Mouse (Mus musculus): ENCODE measurements around the gene Olfr549. TPM values are rescaled to one million over a fixed set of nuclear protein-coding genes. Genes with fewer than 3 reads are reported as not detected.

The Olfr549 gene
- polyA plus RNA-seq, 1 experiment from 2014 or later, result not detected

GRCm38 (mm10) chr7:102597378-102598031 is 47.8 kb downstream of the Olfr549 start, which contains the start of gene Olfr552:
TSS of gene Olfr552 (plus strand) at chr7:102597770.
- no peaks in the 10 kb centered on the region for H3K27me3 ChIP-seq (replicated peaks)
- H3K4me3 ChIP-seq, result no peak within 1 kb of the TSS
- no peak for ATAC-seq (ENCODE audit: insufficient number of reproducible peaks, low FRiP score)
- no peaks in the 10 kb centered on the region for H3K9me3 ChIP-seq (replicated peaks)
- no peak within 1 kb of the TSS for H3K4me2 ChIP-seq
- WGBS, result 52% methylated on average over 1 of the region's 1 CpGs
- H3K27ac ChIP-seq (ENCODE audit: poor library complexity, severe bottlenecking), result no peak within 1 kb of the TSS
- no peak within 1 kb of the TSS for H3K9ac ChIP-seq
- no peaks in the 10 kb centered on the region for H3K36me3 ChIP-seq
- H3K4me1 ChIP-seq (replicated peaks), result no peaks in the 10 kb centered on the region

Other genes with a start within 250 kb of the Olfr549 start
- gene Rrm1, start 108.2 kb upstream of the Olfr549 start, polyA plus RNA-seq (2016; fragmentation: Nextera tagmentation; extraction: Ambion mirVana), result 134 and 145 TPM in 2 replicates
- 0.15 TPM in 1 of 2 replicates, not detected in the other for gene Olfr543, start 68.2 kb upstream of the Olfr549 start, polyA plus RNA-seq (2016; fragmentation: Nextera tagmentation; extraction: Ambion mirVana)
- gene Olfr544, start 61.6 kb upstream of the Olfr549 start, polyA plus RNA-seq (2016; fragmentation: Nextera tagmentation; extraction: Ambion mirVana), result 0.06 and 0.08 TPM in 2 replicates
- not detected in 2 replicates for gene Olfr545, start 50.3 kb upstream of the Olfr549 start, polyA plus RNA-seq (2016; fragmentation: Nextera tagmentation; extraction: Ambion mirVana)
- gene Olfr547, start 15.1 kb upstream of the Olfr549 start, polyA plus RNA-seq (2016; fragmentation: Nextera tagmentation; extraction: Ambion mirVana), result not detected in 2 replicates
- not detected in 2 replicates for gene Olfr548-ps1, start 9.0 kb upstream of the Olfr549 start, polyA plus RNA-seq (2016; fragmentation: Nextera tagmentation; extraction: Ambion mirVana)
- gene Trim21, start 15.6 kb downstream of the Olfr549 start, polyA plus RNA-seq (2016; fragmentation: Nextera tagmentation; extraction: Ambion mirVana), result 0.46 and 0.49 TPM in 2 replicates
- gene Olfr550, start 21.6 kb downstream of the Olfr549 start, polyA plus RNA-seq (2016; fragmentation: Nextera tagmentation; extraction: Ambion mirVana), result not detected in 2 replicates
- gene Olfr551, start 42.0 kb downstream of the Olfr549 start, polyA plus RNA-seq (2016; fragmentation: Nextera tagmentation; extraction: Ambion mirVana), result not detected in 2 replicates
- not detected in 2 replicates for gene Olfr552, start 47.9 kb downstream of the Olfr549 start, polyA plus RNA-seq (2016; fragmentation: Nextera tagmentation; extraction: Ambion mirVana)
- gene Olfr553, start 68.3 kb downstream of the Olfr549 start, polyA plus RNA-seq (2016; fragmentation: Nextera tagmentation; extraction: Ambion mirVana), result not detected in 2 replicates
- not detected in 2 replicates for gene Olfr554, start 88.6 kb downstream of the Olfr549 start, polyA plus RNA-seq (2016; fragmentation: Nextera tagmentation; extraction: Ambion mirVana)
- gene Olfr555, start 109.0 kb downstream of the Olfr549 start, polyA plus RNA-seq (2016; fragmentation: Nextera tagmentation; extraction: Ambion mirVana), result not detected in 2 replicates
- not detected in 2 replicates for gene Olfr556, start 115.0 kb downstream of the Olfr549 start, polyA plus RNA-seq (2016; fragmentation: Nextera tagmentation; extraction: Ambion mirVana)
- 14.1 and 14.7 TPM in 2 replicates for gene Trim68, start 137.5 kb downstream of the Olfr549 start, polyA plus RNA-seq (2016; fragmentation: Nextera tagmentation; extraction: Ambion mirVana)
- not detected in 2 replicates for gene Olfr557, start 146.0 kb downstream of the Olfr549 start, polyA plus RNA-seq (2016; fragmentation: Nextera tagmentation; extraction: Ambion mirVana)
- gene Olfr558, start 152.3 kb downstream of the Olfr549 start, polyA plus RNA-seq (2016; fragmentation: Nextera tagmentation; extraction: Ambion mirVana), result not detected in 2 replicates
- not detected in 2 replicates for gene Olfr33, start 169.2 kb downstream of the Olfr549 start, polyA plus RNA-seq (2016; fragmentation: Nextera tagmentation; extraction: Ambion mirVana)
- gene Olfr559, start 177.6 kb downstream of the Olfr549 start, polyA plus RNA-seq (2016; fragmentation: Nextera tagmentation; extraction: Ambion mirVana), result not detected in 2 replicates
- gene Olfr560, start 209.5 kb downstream of the Olfr549 start, polyA plus RNA-seq (2016; fragmentation: Nextera tagmentation; extraction: Ambion mirVana), result not detected in 2 replicates
- not detected in 2 replicates for gene Olfr78, start 209.6 kb downstream of the Olfr549 start, polyA plus RNA-seq (2016; fragmentation: Nextera tagmentation; extraction: Ambion mirVana)
- not detected in 2 replicates for gene Olfr561, start 221.4 kb downstream of the Olfr549 start, polyA plus RNA-seq (2016; fragmentation: Nextera tagmentation; extraction: Ambion mirVana)